Mouse (Mus musculus): ENCODE data around the gene Arhgef7. TPM values are rescaled to one million over a fixed set of nuclear protein-coding genes. Genes with fewer than 3 reads are reported as not detected.

The Arhgef7 gene
- polyA plus RNA-seq, 1 experiment from 2014 or later = 14.5 TPM

DNA sequence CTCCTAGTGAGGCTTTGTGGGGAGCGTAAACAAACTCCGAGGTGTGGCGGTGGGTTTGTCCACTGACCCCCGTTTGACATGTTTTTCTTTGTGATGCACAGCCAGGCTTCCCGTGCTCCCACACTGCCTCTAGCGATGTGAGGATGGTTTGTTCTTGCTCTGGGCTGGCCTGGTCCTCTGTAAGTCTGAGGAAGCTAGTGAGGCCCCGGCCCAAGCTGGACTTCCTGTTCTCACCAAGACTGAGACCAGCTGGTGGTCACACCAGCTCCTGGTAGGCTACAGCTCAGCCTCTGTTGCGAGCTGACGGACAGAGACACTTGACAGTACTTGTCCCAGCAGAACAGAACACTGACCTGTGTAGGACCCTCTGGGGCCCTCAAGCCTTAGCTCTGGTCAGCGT lies 16.1 kb downstream of the Arhgef7 start:
- Histone ChIP-seq H3K36me3 (ENCODE audit: control insufficient read depth, insufficient read depth) (no peaks in the 10 kb centered on the region), H3K9me3 (ENCODE audit: control insufficient read depth) (no peaks in the 10 kb centered on the region), H3K27ac (ENCODE audit: low read depth, low read length) (no peak overlapping the region), H3K4me1 (replicated peaks; ENCODE audit: control insufficient read depth, insufficient read depth, low read length) (no peaks in the 10 kb centered on the region; the same call in 1 of the 2 replicates), H3K9ac (ENCODE audit: low read depth, low read length) (no peak overlapping the region), H3K27me3 (replicated peaks; ENCODE audit: control insufficient read depth, insufficient read depth, low read length) (no peaks in the 10 kb centered on the region), H3K4me3 (ENCODE audit: low read depth, low read length) (no peak overlapping the region), H3K4me2 (replicated peaks; ENCODE audit: low read depth) (no peak overlapping the region)
- no peak for ATAC-seq
- WGBS = 48% methylated on average over 10 of the region's 10 CpGs
- TF ChIP-seq CTCF (IDR thresholded peaks at IDR 0.05; ENCODE audit: low read depth) = no peak

- H3K9me3 ChIP-seq (ENCODE audit: control insufficient read depth) = no peaks in the 10 kb centered on the region
- ATAC-seq = peak; percentile 64
- TF ChIP-seq CTCF (IDR thresholded peaks at IDR 0.05; ENCODE audit: low read depth) = no peak
- no peak overlapping the region for H3K4me2 ChIP-seq (replicated peaks; ENCODE audit: low read depth)
- 0 out of 2 replicates have a peak overlapping the region, but pooled peaks have one; percentile 15 for H3K27ac ChIP-seq (ENCODE audit: low read depth, low read length)
- no peaks in the 10 kb centered on the region; the same call in 1 of the 2 replicates for H3K4me1 ChIP-seq (replicated peaks; ENCODE audit: control insufficient read depth, insufficient read depth, low read length)
- no peaks in the 10 kb centered on the region for H3K36me3 ChIP-seq (ENCODE audit: control insufficient read depth, insufficient read depth)
- H3K4me3 ChIP-seq (ENCODE audit: low read depth, low read length) = no peak overlapping the region
- H3K9ac ChIP-seq (ENCODE audit: low read depth, low read length) = no peak overlapping the region
- H3K27me3 ChIP-seq (replicated peaks; ENCODE audit: control insufficient read depth, insufficient read depth, low read length) = no peaks in the 10 kb centered on the region
- 56% methylated on average over 11 of the region's 11 CpGs for WGBS
These were observed 19.5 kb downstream of the Arhgef7 start for GRCm38 (mm10) chr8:11746850-11747600.

- WGBS = 47% methylated on average over 6 of the region's 6 CpGs
- TF ChIP-seq CTCF (IDR thresholded peaks at IDR 0.05; ENCODE audit: low read depth) = no peak
- no peaks in the 10 kb centered on the region for H3K27me3 ChIP-seq (replicated peaks; ENCODE audit: control insufficient read depth, insufficient read depth, low read length)
- no peak overlapping the region for H3K27ac ChIP-seq (ENCODE audit: low read depth, low read length)
- H3K4me2 ChIP-seq (replicated peaks; ENCODE audit: low read depth) = no peak overlapping the region
- H3K4me3 ChIP-seq (ENCODE audit: low read depth, low read length) = no peak overlapping the region
- ATAC-seq = no peak
- no peaks in the 10 kb centered on the region for H3K36me3 ChIP-seq (ENCODE audit: control insufficient read depth, insufficient read depth)
- H3K9ac ChIP-seq (ENCODE audit: low read depth, low read length) = no peak overlapping the region
- no peaks in the 10 kb centered on the region; the same call in 1 of the 2 replicates for H3K4me1 ChIP-seq (replicated peaks; ENCODE audit: control insufficient read depth, insufficient read depth, low read length)
- no peaks in the 10 kb centered on the region for H3K9me3 ChIP-seq (ENCODE audit: control insufficient read depth)
These were observed 22.0 kb downstream of the Arhgef7 start for GRCm38 (mm10) chr8:11749472-11749871.

DNA sequence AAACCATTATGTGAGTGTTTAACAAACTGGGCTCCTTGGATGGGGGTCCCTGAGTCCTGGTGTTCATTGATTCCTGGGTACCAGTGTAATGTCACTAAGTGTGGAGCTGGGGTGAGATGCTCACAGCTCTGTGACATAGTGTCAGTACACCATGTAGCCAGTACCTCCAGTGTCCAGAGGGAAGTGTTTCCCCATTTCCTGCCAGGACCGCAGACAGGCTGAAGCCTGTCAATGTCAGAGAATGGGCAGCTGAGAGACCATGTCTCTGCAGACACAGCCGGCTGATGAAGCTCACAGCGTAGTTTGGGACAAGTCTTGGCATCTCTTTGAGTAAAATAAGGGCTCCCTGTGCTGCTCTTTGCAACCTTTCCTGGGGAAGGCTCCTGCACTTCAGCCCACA lies 24.8 kb downstream of the Arhgef7 start:
- Histone ChIP-seq H3K27ac (ENCODE audit: low read depth, low read length) (no peak overlapping the region), H3K36me3 (ENCODE audit: control insufficient read depth, insufficient read depth) (no peaks in the 10 kb centered on the region), H3K9ac (ENCODE audit: low read depth, low read length) (no peak overlapping the region), H3K4me2 (replicated peaks; ENCODE audit: low read depth) (no peak overlapping the region), H3K9me3 (ENCODE audit: control insufficient read depth) (no peaks in the 10 kb centered on the region), H3K4me3 (ENCODE audit: low read depth, low read length) (no peak overlapping the region), H3K27me3 (replicated peaks; ENCODE audit: control insufficient read depth, insufficient read depth, low read length) (no peaks in the 10 kb centered on the region), H3K4me1 (replicated peaks; ENCODE audit: control insufficient read depth, insufficient read depth, low read length) (no peaks in the 10 kb centered on the region; the same call in 1 of the 2 replicates)
- ATAC-seq = no peak
- no peak for TF ChIP-seq CTCF (IDR thresholded peaks at IDR 0.05; ENCODE audit: low read depth)
- 77% methylated on average over 3 of the region's 3 CpGs for WGBS

DNA sequence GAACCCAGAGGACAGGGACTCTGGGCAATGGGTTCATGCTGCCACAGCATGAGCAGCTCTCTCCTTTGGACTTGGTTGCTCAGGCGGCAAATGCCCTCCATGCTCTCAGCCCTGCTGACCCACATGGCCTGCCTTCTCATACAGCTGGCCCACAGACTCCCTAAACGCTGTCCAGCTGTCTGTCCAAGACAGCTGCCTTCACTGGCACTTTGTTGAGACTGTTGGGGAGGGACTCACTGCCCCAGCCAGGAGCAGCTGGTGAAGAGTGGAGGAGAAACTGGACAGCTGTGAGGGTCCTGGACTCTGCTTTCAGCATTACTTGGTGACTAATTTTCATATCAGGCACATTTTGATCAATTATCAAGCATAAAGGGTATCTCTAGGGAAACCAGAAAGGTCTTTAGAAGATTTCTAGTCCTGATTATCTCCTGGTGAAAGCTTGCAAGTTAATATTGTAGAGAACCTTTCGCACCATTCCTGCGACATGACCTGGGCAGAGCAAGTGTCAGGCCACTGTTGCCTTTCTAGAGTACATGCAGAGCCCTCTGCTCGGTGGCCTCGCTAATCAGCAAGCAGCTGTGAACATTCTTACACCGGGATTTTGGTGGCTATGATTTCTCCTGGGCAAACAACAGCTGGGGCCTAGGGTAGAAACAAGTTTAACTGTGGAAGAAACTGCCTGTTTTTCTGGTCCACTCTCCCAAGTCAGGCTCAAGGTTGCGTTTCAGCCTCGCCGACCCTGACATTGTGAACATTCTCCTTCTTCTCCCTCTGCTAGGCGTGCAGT lies 25.8 kb downstream of the Arhgef7 start:
- no peak overlapping the region for H3K9ac ChIP-seq (ENCODE audit: low read depth, low read length)
- no peak for TF ChIP-seq CTCF (IDR thresholded peaks at IDR 0.05; ENCODE audit: low read depth)
- ATAC-seq = no peak

DNA sequence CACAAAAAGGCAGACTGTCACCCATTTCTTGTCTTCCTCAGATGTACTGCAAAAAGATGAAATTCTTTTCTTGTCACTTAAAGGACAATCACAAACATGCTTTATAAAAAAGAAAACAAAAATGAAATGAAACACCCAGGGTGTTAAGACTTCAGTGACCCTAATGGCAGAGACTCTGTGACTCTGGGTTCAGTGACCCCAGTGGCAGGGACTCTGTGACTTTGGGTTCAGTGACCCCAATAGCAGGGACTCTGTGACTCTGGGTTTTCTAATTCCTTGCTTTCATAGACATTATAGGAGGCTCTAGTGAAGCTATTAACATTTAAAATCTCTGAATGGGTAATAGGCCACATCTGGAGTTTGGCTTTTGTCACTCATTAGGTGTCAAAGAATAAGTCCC lies 27.2 kb downstream of the Arhgef7 start:
- Histone ChIP-seq H3K4me3 (ENCODE audit: low read depth, low read length) (no peak overlapping the region), H3K4me2 (replicated peaks; ENCODE audit: low read depth) (no peak overlapping the region), H3K4me1 (replicated peaks; ENCODE audit: control insufficient read depth, insufficient read depth, low read length) (peaks cover 4% of the 10 kb centered on the region; the same call in 1 of the 2 replicates), H3K9ac (ENCODE audit: low read depth, low read length) (no peak overlapping the region), H3K27ac (ENCODE audit: low read depth, low read length) (no peak overlapping the region), H3K36me3 (ENCODE audit: control insufficient read depth, insufficient read depth) (no peaks in the 10 kb centered on the region), H3K27me3 (replicated peaks; ENCODE audit: control insufficient read depth, insufficient read depth, low read length) (no peaks in the 10 kb centered on the region), H3K9me3 (ENCODE audit: control insufficient read depth) (no peaks in the 10 kb centered on the region)
- no peak for ATAC-seq
- TF ChIP-seq CTCF (IDR thresholded peaks at IDR 0.05; ENCODE audit: low read depth) = no peak

More for the DNA sequence above, 25.8 kb downstream of the Arhgef7 start:
- WGBS = 76% methylated on average over 11 of the region's 11 CpGs
- no peaks in the 10 kb centered on the region for H3K27me3 ChIP-seq (replicated peaks; ENCODE audit: control insufficient read depth, insufficient read depth, low read length)
- H3K9me3 ChIP-seq (ENCODE audit: control insufficient read depth) = no peaks in the 10 kb centered on the region
- H3K27ac ChIP-seq (ENCODE audit: low read depth, low read length) = no peak overlapping the region
- no peaks in the 10 kb centered on the region; the same call in 1 of the 2 replicates for H3K4me1 ChIP-seq (replicated peaks; ENCODE audit: control insufficient read depth, insufficient read depth, low read length)
- H3K4me3 ChIP-seq (ENCODE audit: low read depth, low read length) = no peak overlapping the region
- H3K36me3 ChIP-seq (ENCODE audit: control insufficient read depth, insufficient read depth) = no peaks in the 10 kb centered on the region
- no peak overlapping the region for H3K4me2 ChIP-seq (replicated peaks; ENCODE audit: low read depth)

All from intestine, postnatal 0 days (tissue).